Mouse (Mus musculus) frontal cortex, postnatal 25 days (tissue): ENCODE data around the gene Fmnl3.
A peak's percentile ranks its signal among the peaks of the same experiment; 100 is the strongest.

Experiments
- DNase-seq, 2 experiments: peaks; one replicate each; pipeline ENCODE4 v3.0.0; 2022; ENCODE audit warnings: low spot score in 2 of 2

Gene Fmnl3

GRCm38 (mm10) chr15:99370259-99370691, at the start of gene Fmnl3:
Gene Fmnl3, minus strand, starts transcription at chr15:99370482.
- DNase-seq, result peak; percentile 97 to 98

GRCm38 (mm10) chr15:99417692-99418271, 47.5 kb upstream of the Fmnl3 start:
- no peak for DNase-seq

DNA sequence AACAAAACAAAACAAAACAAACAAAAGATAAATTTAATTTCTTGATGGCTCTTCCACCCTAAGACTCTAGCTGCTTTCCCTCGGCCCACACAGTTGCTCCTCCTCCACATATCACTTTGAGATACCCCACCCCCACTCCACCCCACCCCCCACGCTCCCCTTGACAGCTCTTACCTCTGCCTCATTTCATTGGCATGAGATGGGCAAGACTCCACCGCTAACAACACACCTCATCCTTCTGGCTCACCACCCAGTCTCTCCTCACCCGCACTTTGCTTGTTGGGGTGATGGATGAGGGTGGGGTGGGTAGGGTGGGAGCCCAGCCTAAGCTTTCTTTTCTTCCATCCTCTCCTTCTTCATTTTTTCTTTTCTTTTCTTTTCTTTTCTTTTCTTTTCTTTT, 46.7 kb upstream of the Fmnl3 start:
- no peak for DNase-seq

DNA sequence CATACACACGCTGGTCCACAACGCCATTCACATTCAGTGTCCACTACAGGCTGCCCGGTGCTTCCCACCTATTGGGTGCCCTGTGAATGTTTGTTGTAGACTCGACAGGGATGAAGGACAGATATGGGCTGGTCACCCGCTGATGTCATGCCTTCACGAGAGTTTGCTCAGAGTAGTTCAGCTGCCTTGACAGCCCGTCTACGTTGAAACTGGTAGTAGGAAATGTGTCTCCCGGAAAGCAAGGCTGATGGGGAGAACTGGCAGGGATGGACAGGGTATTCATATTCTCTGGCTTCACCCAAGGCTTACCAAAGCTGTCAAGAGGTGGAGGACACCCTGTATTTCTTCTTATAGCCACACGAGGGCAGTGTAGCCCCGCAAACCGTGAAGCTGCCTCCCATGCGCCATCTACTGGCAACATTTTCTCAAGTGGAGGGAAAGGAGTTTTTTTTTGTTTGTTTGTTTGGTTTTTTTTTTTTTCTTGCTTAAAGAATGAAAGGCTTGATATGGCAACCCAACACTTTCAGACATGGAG, 46.1 kb upstream of the Fmnl3 start:
- peak; percentile 62 to 66 for DNase-seq

- DNase-seq, result peak in 1 of 2 experiments; percentile 43
Observed at GRCm38 (mm10) chr15:99415793-99416192, 45.5 kb upstream of the Fmnl3 start.

GRCm38 (mm10) chr15:99411747-99412146, 41.5 kb upstream of the Fmnl3 start:
- no peak for DNase-seq

DNA sequence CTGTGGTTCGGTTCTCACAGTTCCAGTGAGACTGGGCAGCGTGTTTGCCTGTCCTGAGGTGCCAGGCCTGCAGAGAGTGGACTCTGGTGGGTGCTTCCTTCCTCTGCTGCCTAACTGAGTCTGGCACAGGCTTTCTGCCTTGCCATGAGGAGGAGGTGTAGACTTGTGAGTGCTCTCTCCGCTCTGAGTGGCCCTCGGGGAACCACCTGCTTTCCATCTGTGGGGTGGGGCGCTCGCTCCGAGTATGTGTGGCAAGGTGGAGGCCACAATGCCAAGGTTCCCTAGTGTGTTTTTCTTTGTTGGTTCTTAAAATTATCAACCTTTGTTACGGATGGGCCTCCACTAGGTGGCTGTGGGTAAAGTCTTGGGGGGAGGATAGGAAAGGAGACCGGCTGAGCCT, 38.6 kb upstream of the Fmnl3 start:
- no peak for DNase-seq

DNA sequence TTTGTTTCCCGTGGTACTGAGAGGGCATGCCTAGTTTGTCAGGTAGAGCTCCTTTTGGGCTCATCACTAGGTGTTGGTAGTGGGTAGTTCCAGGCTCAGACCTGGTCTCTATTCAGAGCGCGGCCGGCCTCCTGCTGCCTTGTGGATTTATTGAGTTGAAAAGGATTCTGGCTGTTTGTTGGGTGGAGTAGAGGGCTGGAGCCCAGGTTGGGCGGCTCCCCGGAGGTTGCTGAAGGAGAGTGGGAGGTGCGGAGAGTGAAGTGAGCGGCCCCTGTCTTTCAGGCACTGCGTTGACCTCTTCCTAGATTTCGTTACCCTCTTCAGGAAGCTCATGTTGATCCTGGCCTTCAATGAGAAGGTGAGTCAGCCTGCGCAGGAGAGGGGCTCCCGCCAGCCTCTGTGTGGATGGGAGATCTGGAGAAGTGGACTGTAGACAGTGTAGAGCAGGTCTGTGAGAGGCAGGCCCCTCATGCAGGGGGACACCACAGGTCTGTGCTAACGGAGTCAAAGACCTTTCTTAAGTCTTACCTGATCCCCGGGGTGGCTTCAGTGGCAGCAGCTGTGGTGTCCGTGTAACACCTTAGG, 36.8 kb upstream of the Fmnl3 start:
- DNase-seq, result no peak

DNA sequence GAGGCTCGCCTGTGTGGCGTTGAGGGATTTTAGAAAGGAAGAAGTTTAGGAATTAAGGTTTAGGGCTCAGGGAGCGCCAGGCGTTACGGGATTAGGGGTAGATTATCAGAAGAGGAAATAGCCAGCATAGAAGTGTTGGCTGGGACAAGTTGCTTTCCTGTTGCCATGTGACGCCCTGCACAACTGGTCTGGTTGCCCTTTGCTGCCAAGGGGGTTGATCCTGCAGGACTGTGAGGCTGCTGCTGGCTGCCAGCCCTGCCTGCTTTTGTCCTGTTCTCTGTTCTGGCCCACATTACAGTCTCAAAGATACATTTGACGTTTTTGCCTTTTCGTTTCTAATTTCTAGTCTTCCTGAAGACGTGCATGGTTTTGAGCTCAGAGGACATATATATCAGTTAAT, 34.9 kb upstream of the Fmnl3 start:
- no peak for DNase-seq

DNA sequence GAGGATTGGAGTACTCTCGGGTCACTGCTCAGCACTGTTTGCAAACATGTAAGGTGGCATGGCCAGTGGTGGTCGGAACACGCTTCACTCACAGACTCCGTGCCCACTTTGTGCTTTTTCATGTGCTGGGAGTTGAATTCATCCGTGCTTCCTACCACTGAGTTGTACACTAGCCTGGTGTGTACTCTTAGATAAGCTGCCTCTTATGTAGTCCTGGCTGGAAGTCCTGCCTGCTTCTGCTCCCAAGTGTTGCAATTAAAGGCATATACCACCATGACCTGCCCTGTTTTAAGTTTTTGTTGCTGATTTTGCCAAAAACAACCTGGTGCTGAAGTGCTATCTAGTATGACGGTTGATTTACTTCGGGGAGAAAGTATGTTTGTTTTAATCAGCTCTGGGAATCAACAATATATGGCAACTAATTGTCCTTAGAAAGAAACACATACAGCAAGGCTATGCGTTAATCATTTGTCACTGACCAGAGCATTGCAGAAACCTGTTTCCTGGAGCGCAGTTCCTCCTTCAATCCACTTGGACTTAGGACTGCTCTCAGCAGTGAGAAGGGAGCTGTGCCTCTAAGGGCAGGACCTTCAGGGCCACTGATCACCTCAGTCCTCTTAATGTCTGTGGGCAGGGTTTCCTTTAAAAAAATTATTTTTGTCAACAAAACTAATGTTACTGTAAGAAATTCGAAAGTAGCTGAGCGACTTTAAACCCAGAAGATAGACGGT, 33.0 kb upstream of the Fmnl3 start:
- no peak for DNase-seq

- DNase-seq, result no peak
Observed at GRCm38 (mm10) chr15:99400602-99401001, 30.3 kb upstream of the Fmnl3 start.

GRCm38 (mm10) chr15:99399503-99400245, 29.4 kb upstream of the Fmnl3 start:
- no peak for DNase-seq

GRCm38 (mm10) chr15:99397622-99398021, 27.3 kb upstream of the Fmnl3 start:
- no peak for DNase-seq

DNA sequence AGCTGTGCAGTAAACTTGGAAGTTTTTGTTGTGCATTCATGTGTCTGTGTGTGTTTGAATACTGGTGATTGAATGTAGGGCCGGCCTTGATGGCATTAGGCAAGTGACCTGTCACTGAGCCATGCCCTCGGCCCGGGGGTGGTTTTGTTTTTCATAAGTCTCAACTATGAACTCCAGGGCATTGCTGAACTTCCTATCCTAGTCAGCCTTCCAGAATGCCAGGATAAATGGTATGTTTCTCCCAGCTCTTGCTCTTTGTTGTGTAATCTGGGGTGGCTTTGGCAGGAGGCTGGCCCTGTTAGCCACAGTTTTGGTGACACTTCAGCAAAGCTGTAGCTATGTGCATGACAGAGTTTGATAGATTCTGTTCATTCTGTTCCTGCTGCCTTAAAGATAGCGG, 26.6 kb upstream of the Fmnl3 start:
- no peak for DNase-seq

GRCm38 (mm10) chr15:99396462-99396861, 26.2 kb upstream of the Fmnl3 start:
- DNase-seq, result no peak

- no peak for DNase-seq
Observed at GRCm38 (mm10) chr15:99393386-99394252, 23.3 kb upstream of the Fmnl3 start.

DNA sequence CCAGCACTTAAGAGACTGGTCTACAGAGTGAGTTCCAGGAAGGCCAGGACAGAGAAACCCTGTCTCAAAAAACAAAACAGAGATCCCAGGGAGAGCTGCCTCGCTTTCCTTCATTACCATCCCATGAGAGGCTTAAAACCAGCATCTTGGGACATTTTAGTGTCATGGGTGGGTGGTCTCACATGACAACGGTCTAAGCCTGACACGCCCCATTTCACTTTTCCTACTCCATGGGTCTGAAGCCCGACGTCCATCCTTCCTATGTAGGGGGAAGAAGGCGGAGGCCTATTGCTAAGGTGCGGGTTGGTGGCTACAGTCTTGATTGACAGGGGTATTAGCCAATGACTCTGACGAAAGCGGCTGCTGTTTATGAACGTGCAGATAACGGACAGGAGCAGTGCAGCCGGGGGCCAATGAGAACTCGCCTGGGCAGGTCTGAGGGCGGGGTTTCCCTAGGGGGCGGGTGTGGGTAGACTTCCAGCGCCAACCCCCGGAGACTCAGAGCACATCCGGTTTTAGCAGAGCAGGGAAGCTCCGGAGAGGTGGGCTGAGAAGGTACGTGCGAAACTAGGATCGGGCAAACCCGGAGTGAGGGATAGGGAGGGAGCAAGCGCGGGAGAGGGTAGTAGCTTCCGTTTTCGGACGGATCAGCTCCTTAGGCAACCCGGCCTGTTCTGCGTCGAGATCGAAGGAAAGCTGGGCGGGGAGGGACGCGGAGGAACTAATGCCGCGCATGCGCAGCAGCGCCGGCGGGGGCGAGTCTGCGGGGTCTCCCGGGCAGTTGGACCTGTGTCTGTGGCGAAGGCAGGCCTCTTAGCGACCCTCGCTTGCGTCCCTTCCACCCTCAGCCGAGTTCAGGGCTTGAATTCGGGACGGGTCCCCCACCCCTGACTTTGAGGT, 22.5 kb upstream of the Fmnl3 start, which contains the start of gene Tmbim6:
Tmbim6 (plus strand) TSS at position 397 of the 900 bp plus-strand sequence.
- peak; percentile 98 to 99 for DNase-seq

DNA sequence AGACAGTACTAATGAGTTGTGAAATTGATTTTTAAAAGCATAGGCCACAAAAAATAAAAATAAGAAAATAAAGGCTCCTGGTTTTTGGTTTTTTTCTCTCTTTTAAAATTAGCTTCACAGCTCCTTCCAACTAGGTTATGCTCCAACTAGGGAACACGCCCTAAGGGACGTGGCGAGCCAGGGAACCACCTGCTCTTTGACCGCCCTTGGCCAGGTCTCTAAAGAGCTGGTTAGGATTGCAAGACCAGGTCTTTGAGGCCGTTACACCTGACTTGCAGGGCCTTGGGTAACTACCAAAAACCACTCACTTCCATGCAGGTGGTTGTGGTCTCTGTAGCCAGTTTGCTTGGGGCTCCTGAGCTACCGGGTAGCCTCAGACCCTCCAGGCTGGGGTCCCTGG, 21.7 kb upstream of the Fmnl3 start:
- DNase-seq, result no peak

- no peak for DNase-seq
Observed at GRCm38 (mm10) chr15:99390472-99391401, 20.5 kb upstream of the Fmnl3 start.
